Mouse (Mus musculus): ENCODE measurements around the gene Hipk4.

Hipk4 gene

GRCm38 (mm10) chr7:27540521-27540920 is 17.5 kb downstream of the Hipk4 start:
- DNase-seq (ENCODE audit: low read depth): no peak

GRCm38 (mm10) chr7:27540935-27541334 is 17.9 kb downstream of the Hipk4 start:
- no peak for DNase-seq (ENCODE audit: low read depth)

GRCm38 (mm10) chr7:27541431-27541830 is 18.4 kb downstream of the Hipk4 start:
- DNase-seq (ENCODE audit: low read depth): no peak

- DNase-seq (ENCODE audit: low read depth): no peak
Measured at GRCm38 (mm10) chr7:27541922-27542321, 18.9 kb downstream of the Hipk4 start.

GRCm38 (mm10) chr7:27542392-27543033 is 19.4 kb downstream of the Hipk4 start:
- DNase-seq (ENCODE audit: low read depth): peak; percentile 72

- no peak for DNase-seq (ENCODE audit: low read depth)
Measured at GRCm38 (mm10) chr7:27543065-27543464, 20.0 kb downstream of the Hipk4 start.

GRCm38 (mm10) chr7:27543851-27544250 is 20.8 kb downstream of the Hipk4 start:
- DNase-seq (ENCODE audit: low read depth): no peak

GRCm38 (mm10) chr7:27544675-27545370 is 21.8 kb downstream of the Hipk4 start:
- DNase-seq (ENCODE audit: low read depth): no peak

GRCm38 (mm10) chr7:27549597-27549996 is 26.5 kb downstream of the Hipk4 start:
- DNase-seq (ENCODE audit: low read depth): no peak

GRCm38 (mm10) chr7:27552070-27552469 is 29.0 kb downstream of the Hipk4 start:
- DNase-seq (ENCODE audit: low read depth): no peak

- DNase-seq (ENCODE audit: low read depth): peak; percentile 85
Measured at GRCm38 (mm10) chr7:27552931-27553513, 30.0 kb downstream of the Hipk4 start, which contains the start of the genes Pld3 and 2310022A10Rik. Gene Pld3 (minus strand): TSS chr7:27553218. Gene 2310022A10Rik (plus strand): TSS chr7:27553233.

- DNase-seq (ENCODE audit: low read depth): no peak
Measured at GRCm38 (mm10) chr7:27560291-27560887, 37.3 kb downstream of the Hipk4 start.

- DNase-seq (ENCODE audit: low read depth): no peak
Measured at GRCm38 (mm10) chr7:27560978-27561377, 37.9 kb downstream of the Hipk4 start.

GRCm38 (mm10) chr7:27569580-27570224 is 46.6 kb downstream of the Hipk4 start:
- no peak for DNase-seq (ENCODE audit: low read depth)

GRCm38 (mm10) chr7:27572133-27572532 is 49.1 kb downstream of the Hipk4 start:
- no peak for DNase-seq (ENCODE audit: low read depth)

GRCm38 (mm10) chr7:27574124-27574880 is 51.2 kb downstream of the Hipk4 start:
- DNase-seq (ENCODE audit: low read depth): no peak

GRCm38 (mm10) chr7:27576914-27577313 is 53.8 kb downstream of the Hipk4 start:
- no peak for DNase-seq (ENCODE audit: low read depth)

- DNase-seq (ENCODE audit: low read depth): no peak
Measured at GRCm38 (mm10) chr7:27577589-27577988, 54.5 kb downstream of the Hipk4 start.

- no peak for DNase-seq (ENCODE audit: low read depth)
Measured at GRCm38 (mm10) chr7:27578465-27578864, 55.4 kb downstream of the Hipk4 start.

GRCm38 (mm10) chr7:27580380-27581174 is 57.5 kb downstream of the Hipk4 start:
- DNase-seq (ENCODE audit: low read depth): no peak
